ENCODE assay signal across 13 mouse cellular contexts in the genomic region with DNA sequence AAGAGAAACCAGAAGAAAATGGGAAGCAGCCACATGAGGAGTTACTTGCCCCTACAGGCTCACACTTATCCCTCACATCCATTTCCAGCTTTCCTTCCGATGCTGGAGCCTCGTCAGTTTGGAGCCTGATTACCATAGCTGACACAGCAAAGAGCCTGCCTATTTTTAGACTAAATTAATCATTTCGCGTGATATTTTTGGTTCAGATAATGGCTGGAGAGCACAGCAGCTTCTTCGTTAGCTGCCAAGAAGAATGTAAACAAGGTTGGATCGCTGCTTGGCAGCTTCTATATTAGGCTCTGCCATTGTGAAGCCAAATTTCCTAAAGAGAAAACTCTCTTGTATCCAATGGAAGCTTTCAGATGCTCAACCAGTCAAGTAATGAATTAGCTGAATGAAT.
A peak's percentile ranks its signal among the peaks of the same experiment; 100 is the strongest.
DNase-seq lines count a peak whose midpoint lies in the region; ATAC-seq lines count a peak whose summit lies in the region.
"Had no signal": no experiment of that assay in that cellular context is flagged by ENCODE, and none has a peak within 500 bp of the region (broad histone marks: within the 10 kb centered on the region; RNA-seq: fewer than 3 reads in every experiment).

No protein-coding gene starts in this region.

- 69% methylated on average over 6 of the region's 6 CpGs for WGBS in midbrain, embryonic 15.5 days

- ATAC-seq in midbrain, embryonic 15.5 days (replicated peaks), result no peak

- H3K9me3 ChIP-seq in midbrain, embryonic 15.5 days, result no peaks in the 10 kb centered on the region

- no peak overlapping the region for H3K27ac ChIP-seq in midbrain, embryonic 15.5 days
- H3K27ac ChIP-seq: hindbrain, embryonic 14.5 days had no signal

- H3K36me3 ChIP-seq in midbrain, embryonic 15.5 days (replicated peaks), result no peaks in the 10 kb centered on the region

- no peak overlapping the region for H3K9ac ChIP-seq in midbrain, embryonic 15.5 days
- H3K9ac ChIP-seq: hindbrain, embryonic 14.5 days had no signal

- H3K4me2 ChIP-seq in midbrain, embryonic 15.5 days, result no peak overlapping the region
- H3K4me2 ChIP-seq: hindbrain, embryonic 14.5 days had no signal

- peak; percentile 2 for DNase-seq in cerebellum, adult 9-10 months
- no peak for DNase-seq in cerebellum, adult 8-10 months
- peak; percentile 4 for DNase-seq in left cerebral cortex, adult 11 months (ENCODE audit: low spot score)
- DNase-seq in left cerebral cortex, adult 18-20 months (ENCODE audit: low spot score in 2 of 2), result no peak
- peak; percentile 22 to 23 for DNase-seq in right cerebral cortex, adult 2 months (ENCODE audit: low spot score in 2 of 2)
- no peak for DNase-seq in right cerebral cortex, postnatal 4 days
- DNase-seq in adrenal gland, postnatal 14 days, result no peak
- DNase-seq: cerebellum, postnatal 14 days; gastrocnemius, postnatal 10 days; kidney, adult 8-10 months; thymus, postnatal 14 days had no signal

- no peak overlapping the region for H3K4me3 ChIP-seq in midbrain, embryonic 15.5 days

- H3K27me3 ChIP-seq in midbrain, embryonic 15.5 days (replicated peaks), result no peaks in the 10 kb centered on the region

- no peaks in the 10 kb centered on the region for H3K4me1 ChIP-seq in midbrain, embryonic 15.5 days

Comparison
In these comparisons a context has a peak if more than half of its experiments do, and no peak if none do; other contexts are left out.
1. DNase-seq: peak in cerebellum, adult 9-10 months (single experiment), left cerebral cortex, adult 11 months (single experiment) and right cerebral cortex, adult 2 months (2 of 2); none in cerebellum, adult 8-10 months (single experiment), left cerebral cortex, adult 18-20 months (0 of 2), right cerebral cortex, postnatal 4 days (single experiment) and adrenal gland, postnatal 14 days (single experiment).